Mouse (Mus musculus): Measurements from ENCODE around the gene Gm11114. TPM values are rescaled to one million over a fixed set of nuclear protein-coding genes. Genes with fewer than 3 reads are reported as not detected.

Gm11114 gene
- polyA plus RNA-seq (2016; fragmentation: Nextera tagmentation; extraction: Ambion mirVana): not detected in 2 replicates

DNA sequence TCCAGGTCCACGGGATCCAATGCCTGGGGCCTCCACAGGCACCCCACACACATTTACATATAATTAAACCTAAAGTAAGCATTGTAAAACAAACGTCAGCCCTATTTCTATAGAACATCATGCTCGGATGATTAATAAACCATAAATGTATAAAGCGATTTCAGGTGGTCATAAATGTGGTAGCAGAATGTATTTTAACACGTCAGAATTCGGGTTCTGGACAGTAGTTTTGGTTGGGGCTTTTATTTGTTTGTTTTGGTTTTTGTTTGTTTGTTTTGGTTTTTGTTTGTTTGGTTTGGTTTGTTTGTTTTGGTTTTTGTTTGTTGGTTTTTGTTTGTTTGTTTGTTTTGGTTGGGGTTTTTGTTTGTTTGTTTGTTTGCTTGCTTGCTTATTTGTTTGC is at the start of gene Gm11114:
Gene Gm11114 (plus strand): TSS at position 301 of the 400 bp plus-strand sequence.
- Histone ChIP-seq H3K9me3 (replicated peaks) (no peaks in the 10 kb centered on the region), H3K27ac (replicated peaks) (no peak within 1 kb of the TSS), H3K36me3 (no peaks in the 10 kb centered on the region), H3K27me3 (ENCODE audit: low read depth, poor library complexity, severe bottlenecking) (no peaks in the 10 kb centered on the region), H3K4me3 (no peak within 1 kb of the TSS), H3K4me1 (no peaks in the 10 kb centered on the region)
- DNase-seq (ENCODE audit: low spot score): no peak
- WGBS: 86% methylated on average over 6 of the region's 6 CpGs

- Histone ChIP-seq H3K4me1 (no peaks in the 10 kb centered on the region), H3K4me3 (no peak overlapping the region), H3K27ac (replicated peaks) (no peak overlapping the region), H3K27me3 (ENCODE audit: low read depth, poor library complexity, severe bottlenecking) (no peaks in the 10 kb centered on the region), H3K9me3 (replicated peaks) (no peaks in the 10 kb centered on the region), H3K36me3 (no peaks in the 10 kb centered on the region)
- DNase-seq (ENCODE audit: low spot score): no peak
- WGBS: 87% methylated on average over 5 of the region's 5 CpGs
Observed at GRCm38 (mm10) chr9:85266847-85267246, 45.7 kb upstream of the Gm11114 start.

DNA sequence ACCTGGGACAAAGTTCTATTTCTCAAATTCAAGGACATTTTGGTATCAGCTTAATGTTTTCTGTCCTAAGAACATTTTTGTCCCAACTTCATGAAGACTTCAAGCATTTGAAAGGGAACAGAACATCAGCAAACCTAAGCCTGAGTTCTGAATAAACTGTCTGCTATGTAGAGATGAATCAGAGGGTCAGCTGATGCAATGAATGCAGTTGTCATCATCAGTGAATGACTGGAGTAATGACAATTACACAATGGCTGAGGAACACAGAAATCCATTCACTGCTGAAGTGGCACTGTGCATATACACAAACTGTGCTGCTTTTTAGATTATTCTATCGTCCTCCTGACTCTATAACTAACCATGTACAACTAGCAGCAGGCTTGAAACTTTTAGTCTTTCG is 38.5 kb upstream of the Gm11114 start:
- 86% methylated on average over 2 of the region's 2 CpGs for WGBS
- Histone ChIP-seq H3K27me3 (ENCODE audit: low read depth, poor library complexity, severe bottlenecking) (no peaks in the 10 kb centered on the region), H3K36me3 (no peaks in the 10 kb centered on the region), H3K27ac (replicated peaks) (no peak overlapping the region), H3K4me3 (no peak overlapping the region), H3K9me3 (replicated peaks) (no peaks in the 10 kb centered on the region), H3K4me1 (no peaks in the 10 kb centered on the region)
- no peak for DNase-seq (ENCODE audit: low spot score)

DNA sequence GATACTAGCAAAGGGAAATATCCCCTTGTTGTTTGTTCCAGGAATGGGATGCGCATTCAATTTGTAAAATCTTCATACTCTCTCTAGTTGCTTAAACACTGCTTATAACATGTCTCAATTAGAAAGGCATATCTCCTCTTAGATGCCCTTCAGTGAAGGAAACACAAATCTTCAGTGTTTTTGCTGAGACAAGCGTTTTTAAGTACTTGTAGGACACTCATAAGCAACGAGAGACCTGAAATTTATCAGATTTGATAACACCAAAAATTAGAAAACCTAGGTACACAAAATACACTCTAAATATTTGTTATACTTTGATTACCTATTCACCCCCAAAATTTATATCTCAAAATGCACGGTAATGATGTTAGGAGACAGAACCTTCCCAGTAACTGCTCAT is 9.7 kb upstream of the Gm11114 start:
- WGBS: 92% methylated on average over 4 of the region's 4 CpGs

GRCm38 (mm10) chr9:85303378-85303777 is 9.2 kb upstream of the Gm11114 start:
- no peaks in the 10 kb centered on the region for H3K4me1 ChIP-seq
- DNase-seq (ENCODE audit: low spot score): no peak
- no peak overlapping the region for H3K4me3 ChIP-seq
- H3K27me3 ChIP-seq (ENCODE audit: low read depth, poor library complexity, severe bottlenecking): no peaks in the 10 kb centered on the region
- no peaks in the 10 kb centered on the region for H3K9me3 ChIP-seq (replicated peaks)
- H3K36me3 ChIP-seq: no peaks in the 10 kb centered on the region
- WGBS: 93% methylated on average over 3 of the region's 3 CpGs
- no peak overlapping the region for H3K27ac ChIP-seq (replicated peaks)

More for the DNA sequence above, 9.7 kb upstream of the Gm11114 start:
- Histone ChIP-seq H3K36me3 (no peaks in the 10 kb centered on the region), H3K27me3 (ENCODE audit: low read depth, poor library complexity, severe bottlenecking) (no peaks in the 10 kb centered on the region), H3K9me3 (replicated peaks) (no peaks in the 10 kb centered on the region), H3K27ac (replicated peaks) (no peak overlapping the region), H3K4me3 (no peak overlapping the region), H3K4me1 (no peaks in the 10 kb centered on the region)
- DNase-seq (ENCODE audit: low spot score): no peak

DNA sequence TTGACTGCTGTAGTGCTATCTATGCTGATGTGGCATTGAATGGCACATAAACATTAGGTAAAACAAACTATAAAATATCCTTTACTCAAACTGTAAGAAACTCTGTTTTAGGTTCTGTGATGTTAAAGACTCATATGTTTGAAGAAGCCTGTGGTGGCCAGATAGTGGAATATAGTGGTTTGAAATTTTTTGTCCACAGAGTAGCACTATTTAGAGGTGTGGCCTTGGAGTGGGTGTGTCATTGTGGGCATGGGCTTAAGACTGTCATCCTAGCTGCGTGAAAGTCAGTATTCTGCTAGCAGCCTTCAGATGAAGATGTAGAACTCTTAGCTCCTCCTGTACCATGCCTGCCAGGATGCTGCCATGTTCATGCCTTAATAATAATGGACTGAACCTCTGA is 3.5 kb downstream of the Gm11114 start:
- Histone ChIP-seq H3K36me3 (no peaks in the 10 kb centered on the region), H3K27ac (replicated peaks) (no peak overlapping the region), H3K4me1 (peaks cover 3% of the 10 kb centered on the region; the same call in 1 of the 2 replicates), H3K27me3 (ENCODE audit: low read depth, poor library complexity, severe bottlenecking) (no peaks in the 10 kb centered on the region), H3K9me3 (replicated peaks) (no peaks in the 10 kb centered on the region), H3K4me3 (no peak overlapping the region)
- no peak for DNase-seq (ENCODE audit: low spot score)
- 78% methylated on average over 1 of the region's 1 CpGs for WGBS

DNA sequence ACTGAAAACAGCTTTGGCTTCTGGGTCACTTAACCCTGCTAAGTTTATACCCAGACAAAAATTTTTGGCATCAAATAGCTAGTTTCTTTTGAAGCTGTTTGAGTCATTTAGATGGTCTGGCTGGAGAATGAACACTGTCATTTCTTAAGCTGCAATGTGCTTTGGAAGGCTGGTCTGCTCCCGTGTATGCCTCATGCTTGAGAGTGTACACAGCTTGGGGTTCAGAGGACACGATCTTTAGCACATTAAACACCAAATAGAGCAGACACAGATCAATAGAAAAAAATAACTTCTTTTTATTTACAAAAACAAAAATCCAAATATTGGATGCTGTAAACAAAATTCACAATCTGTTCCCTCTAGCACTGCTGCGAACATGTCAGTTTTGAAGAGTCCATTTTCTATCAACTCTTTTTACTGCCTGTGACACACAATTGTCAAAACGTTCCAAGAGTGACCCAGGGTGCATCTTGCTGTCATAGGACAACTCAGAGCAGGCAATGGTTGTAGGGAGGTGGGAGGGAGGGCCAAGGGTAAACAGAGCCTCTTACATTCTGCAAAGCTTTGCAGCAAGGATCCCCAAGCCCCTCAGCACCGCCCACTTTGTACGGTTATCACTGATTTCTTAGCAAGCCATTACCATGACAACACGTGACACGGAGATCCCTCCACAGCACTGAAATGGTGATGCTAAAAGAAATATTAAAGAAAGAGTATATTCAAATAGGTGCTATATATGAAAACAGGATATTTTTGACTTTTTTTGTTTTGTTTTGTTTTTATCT is 7.8 kb downstream of the Gm11114 start:
- no peaks in the 10 kb centered on the region for H3K36me3 ChIP-seq
- WGBS: 74% methylated on average over 8 of the region's 8 CpGs
- peaks cover 3% of the 10 kb centered on the region; the same call in 1 of the 2 replicates for H3K4me1 ChIP-seq

DNA sequence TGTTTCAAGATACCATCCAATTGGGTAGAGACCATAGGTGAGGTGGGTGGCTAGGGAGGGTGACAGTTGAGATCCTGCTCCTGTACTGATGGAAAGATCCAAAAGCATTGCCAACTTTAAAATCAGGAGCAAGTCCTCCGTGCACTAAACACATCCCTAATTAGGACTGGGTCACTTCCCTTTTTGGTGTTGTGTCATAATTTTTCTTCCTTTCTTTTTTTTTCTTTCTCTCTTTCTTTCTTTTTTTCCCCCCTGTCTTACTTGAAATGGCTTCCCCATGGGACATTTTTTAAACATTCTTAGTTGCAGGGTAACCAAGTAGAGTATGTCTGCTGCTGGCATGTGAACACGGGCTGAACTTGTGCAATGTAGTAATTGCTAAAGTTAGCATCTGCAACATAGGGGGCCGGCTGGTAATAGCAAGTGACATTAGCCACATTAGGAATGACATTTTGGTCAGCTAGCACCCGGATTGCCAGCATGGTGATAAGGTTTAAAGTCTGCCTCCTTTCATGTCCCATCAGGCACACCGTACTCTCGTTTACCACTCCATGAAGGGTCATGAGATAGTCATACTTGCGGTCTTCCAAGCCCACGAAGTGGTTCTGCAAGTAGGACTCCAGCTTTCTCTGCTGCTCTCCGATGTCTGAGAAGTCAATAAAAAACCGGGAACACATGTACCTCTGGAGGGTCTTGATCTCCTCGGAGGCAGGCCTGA is 11.7 kb downstream of the Gm11114 start:
- 84% methylated on average over 11 of the region's 11 CpGs for WGBS
- no peak for DNase-seq (ENCODE audit: low spot score)

More for the DNA sequence above, 7.8 kb downstream of the Gm11114 start:
- no peak overlapping the region for H3K4me3 ChIP-seq
- DNase-seq (ENCODE audit: low spot score): no peak
- no peaks in the 10 kb centered on the region for H3K9me3 ChIP-seq (replicated peaks)
- no peak overlapping the region for H3K27ac ChIP-seq (replicated peaks)
- H3K27me3 ChIP-seq (ENCODE audit: low read depth, poor library complexity, severe bottlenecking): peaks cover 16% of the 10 kb centered on the region

GRCm38 (mm10) chr9:85325201-85325868 is 12.8 kb downstream of the Gm11114 start:
- DNase-seq (ENCODE audit: low spot score): no peak
- no peaks in the 10 kb centered on the region for H3K9me3 ChIP-seq (replicated peaks)
- peaks cover 32% of the 10 kb centered on the region for H3K27me3 ChIP-seq (ENCODE audit: low read depth, poor library complexity, severe bottlenecking)
- H3K4me3 ChIP-seq: 0 out of 2 replicates have a peak overlapping the region, but pooled peaks have one; percentile 79
- peaks cover 12% of the 10 kb centered on the region for H3K4me1 ChIP-seq
- 60% methylated on average over 17 of the region's 17 CpGs for WGBS
- no peak overlapping the region for H3K27ac ChIP-seq (replicated peaks)
- H3K36me3 ChIP-seq: no peaks in the 10 kb centered on the region

More for the DNA sequence above, 11.7 kb downstream of the Gm11114 start:
- Histone ChIP-seq H3K4me3 (no peak overlapping the region), H3K4me1 (peaks cover 12% of the 10 kb centered on the region), H3K9me3 (replicated peaks) (no peaks in the 10 kb centered on the region), H3K27me3 (ENCODE audit: low read depth, poor library complexity, severe bottlenecking) (peaks cover 32% of the 10 kb centered on the region), H3K36me3 (no peaks in the 10 kb centered on the region), H3K27ac (replicated peaks) (no peak overlapping the region)

GRCm38 (mm10) chr9:85326292-85327241 is 14.0 kb downstream of the Gm11114 start:
- WGBS: under 1% methylated on average over 73 of the region's 88 CpGs

DNA sequence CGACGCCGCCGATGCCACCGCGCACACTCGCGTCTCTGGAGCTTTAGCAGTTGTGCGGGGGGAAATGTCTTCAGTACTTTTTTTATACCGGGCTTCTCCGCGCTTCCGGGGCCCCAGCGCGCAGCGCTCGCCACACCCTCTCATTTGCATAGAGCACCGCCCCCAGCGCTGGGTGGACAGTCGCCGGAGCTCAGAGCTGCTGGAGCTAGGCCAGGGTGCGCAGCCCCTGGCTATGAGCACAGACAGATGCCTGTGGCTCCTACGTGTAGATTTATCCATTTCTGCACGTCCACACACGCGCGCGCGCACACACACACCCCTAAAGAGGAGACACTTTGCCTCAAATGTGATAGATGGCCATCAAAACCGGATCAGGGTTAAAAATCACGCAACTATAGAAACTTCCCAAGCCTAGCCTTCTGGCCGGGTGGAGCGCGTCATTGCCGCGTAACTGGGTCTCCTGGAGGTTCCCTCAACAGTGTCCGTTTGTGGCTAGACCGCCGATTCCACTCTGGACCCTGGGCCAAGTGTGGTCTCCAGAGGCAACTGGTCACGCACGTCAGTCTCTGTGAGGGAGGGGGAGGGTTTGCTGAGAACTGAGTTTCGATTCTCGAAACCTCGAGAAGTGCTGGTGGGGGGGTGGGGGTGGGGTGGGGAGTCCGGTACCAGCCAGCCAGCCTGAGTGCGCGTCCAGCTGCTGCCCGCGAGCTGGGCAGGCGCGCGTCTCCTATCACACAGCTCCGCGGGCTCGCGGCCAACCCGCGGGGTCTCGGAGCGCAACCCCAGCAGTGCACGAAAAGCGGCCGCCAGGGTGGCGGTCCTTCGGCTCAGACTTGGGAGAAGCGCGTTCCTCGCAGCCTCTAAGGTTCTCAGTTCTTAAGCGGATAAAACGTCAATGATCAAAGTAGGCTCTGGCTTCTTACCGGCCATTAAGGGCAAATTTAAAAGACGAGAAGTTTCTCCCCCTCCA is 15.0 kb downstream of the Gm11114 start, which contains the start of gene Tent5a:
Gene Tent5a (minus strand): TSS at position 107 of the 970 bp plus-strand sequence.
- peak within 1 kb of the TSS; percentile 68 for H3K27ac ChIP-seq (replicated peaks)
- peaks cover 10% of the 10 kb centered on the region for H3K4me1 ChIP-seq
- peak; percentile 88 for DNase-seq (ENCODE audit: low spot score)
- peaks cover 32% of the 10 kb centered on the region for H3K27me3 ChIP-seq (ENCODE audit: low read depth, poor library complexity, severe bottlenecking)
- H3K9me3 ChIP-seq (replicated peaks): no peaks in the 10 kb centered on the region
- H3K4me3 ChIP-seq: peak within 1 kb of the TSS; percentile 79
- WGBS: under 1% methylated on average over 72 of the region's 72 CpGs
- no peaks in the 10 kb centered on the region for H3K36me3 ChIP-seq

More at GRCm38 (mm10) chr9:85326292-85327241, 14.0 kb downstream of the Gm11114 start:
- DNase-seq (ENCODE audit: low spot score): peak; percentile 69
- H3K9me3 ChIP-seq (replicated peaks): no peaks in the 10 kb centered on the region
- peaks cover 32% of the 10 kb centered on the region for H3K27me3 ChIP-seq (ENCODE audit: low read depth, poor library complexity, severe bottlenecking)
- H3K4me3 ChIP-seq: peak overlapping the region; percentile 79
- peaks cover 10% of the 10 kb centered on the region for H3K4me1 ChIP-seq
- H3K36me3 ChIP-seq: no peaks in the 10 kb centered on the region
- peak overlapping the region; percentile 68 for H3K27ac ChIP-seq (replicated peaks)
